16 mouse cellular contexts compared by ENCODE assay signal in the genomic region with DNA sequence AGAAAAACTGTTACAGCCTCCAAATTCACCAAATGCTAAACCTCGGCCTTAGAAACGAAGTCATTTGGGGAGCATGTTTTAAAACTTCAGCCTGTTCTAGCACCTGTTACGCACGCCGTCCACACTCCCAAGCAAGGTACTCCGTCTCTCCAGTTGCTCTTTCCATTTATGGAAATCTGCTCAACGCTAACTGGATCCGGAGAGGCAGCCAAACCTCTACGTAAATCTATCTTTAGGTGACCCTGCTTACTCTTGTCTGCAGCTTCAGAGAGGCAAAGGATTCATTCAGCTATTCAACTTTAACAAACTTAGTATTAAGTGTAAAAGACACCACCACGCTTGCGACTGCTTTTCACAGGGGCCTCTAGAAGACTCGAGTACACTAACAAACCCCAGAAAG. TPM values are rescaled to one million over a fixed set of nuclear protein-coding genes. Genes with fewer than 3 reads are reported as not detected.
DNase-seq lines count a peak whose midpoint lies in the region; ATAC-seq and TF ChIP-seq lines count a peak whose summit lies in the region.
"Had no signal": no experiment of that assay in that cellular context is flagged by ENCODE, and none has a peak within 500 bp of the region (broad histone marks: within the 10 kb centered on the region; RNA-seq: fewer than 3 reads in every experiment).

No protein-coding gene starts in this region.

- H3K4me3 ChIP-seq in lung, postnatal 0 days (ENCODE audit: low read depth, low read length), result no peak overlapping the region
- H3K4me3 ChIP-seq: liver, embryonic 13.5 days; midbrain, embryonic 12.5 days had no signal

- no peaks in the 10 kb centered on the region for H3K27me3 ChIP-seq in lung, postnatal 0 days (replicated peaks; ENCODE audit: insufficient read depth, low read length)
- H3K27me3 ChIP-seq: liver, embryonic 13.5 days; midbrain, embryonic 12.5 days; Patski had no signal

- H3K9me3 ChIP-seq in lung, postnatal 0 days (ENCODE audit: low read length), result no peaks in the 10 kb centered on the region
- H3K9me3 ChIP-seq: liver, embryonic 13.5 days; midbrain, embryonic 12.5 days had no signal

- H3K27ac ChIP-seq in lung, postnatal 0 days (ENCODE audit: low read length), result no peak overlapping the region
- H3K27ac ChIP-seq: liver, embryonic 13.5 days; midbrain, embryonic 12.5 days had no signal

- WGBS in lung, postnatal 0 days, result 68% methylated on average over 12 of the region's 12 CpGs

- ATAC-seq in lung, postnatal 0 days, result no peak
- ATAC-seq: Patski had no signal

- TF ChIP-seq EP300 in lung, postnatal 0 days (IDR thresholded peaks at IDR 0.05), result no peak

- no peaks in the 10 kb centered on the region for H3K36me3 ChIP-seq in lung, postnatal 0 days (ENCODE audit: insufficient read depth, low read length)

- no peak overlapping the region for H3K4me2 ChIP-seq in lung, postnatal 0 days (replicated peaks; ENCODE audit: low read depth, low read length)
- H3K4me2 ChIP-seq: liver, embryonic 13.5 days; midbrain, embryonic 12.5 days had no signal

- no peak overlapping the region for H3K9ac ChIP-seq in lung, postnatal 0 days (replicated peaks; ENCODE audit: low read depth)
- H3K9ac ChIP-seq: liver, embryonic 13.5 days; midbrain, embryonic 12.5 days had no signal

- DNase-seq in gastrocnemius, adult 18-20 months (ENCODE audit: low spot score), result peak; percentile 76
- DNase-seq in gastrocnemius, postnatal 10 days, result no peak
- DNase-seq in lung, postnatal 36 days, result peak; percentile 26
- no peak for DNase-seq in lung, postnatal 0 days (ENCODE audit: low spot score)
- peak; percentile 57 for DNase-seq in heart, postnatal 4 days
- no peak for DNase-seq in spleen, adult 12 weeks (ENCODE audit: low spot score)
- no peak for DNase-seq in right cerebral cortex, postnatal 25 days
- no peak for DNase-seq in retina, postnatal 1 day
- DNase-seq: cerebellum, adult 8-10 months; embryo, embryonic 11 days; liver, embryonic 13.5 days; lung, postnatal 10 days; right cerebral cortex, postnatal 14 days; thymus, postnatal 4 days had no signal

- peaks cover 10% of the 10 kb centered on the region; the same call in 1 of the 2 replicates for H3K4me1 ChIP-seq in lung, postnatal 0 days (ENCODE audit: insufficient read depth, low read depth, low read length)
- H3K4me1 ChIP-seq: midbrain, embryonic 12.5 days had no signal

- TF ChIP-seq CTCF in lung, postnatal 0 days (IDR thresholded peaks at IDR 0.05), result no peak

RNA-seq across cellular contexts. Expression of gene Noct, which starts 44.2 kb away (rescaled TPM):
- 10 to 100 TPM; 22.5 to 28.0 TPM for total RNA-seq in gastrocnemius, adult 18-20 months (2021)
- 10 to 100 TPM; 11.0 to 14.3 TPM for total RNA-seq in gastrocnemius, postnatal 10 days (2021)
- polyA plus RNA-seq in lung, postnatal 0 days (2015; fragmentation: Nextera tagmentation; extraction: Ambion mirVana), result 4.1 and 4.2 TPM in 2 replicates
- 10 to 100 TPM; 27.8 to 31.0 TPM for total RNA-seq in heart, postnatal 4 days (2021)

Comparison
In these comparisons a context has a peak if more than half of its experiments do, and no peak if none do; other contexts are left out.
1. DNase-seq: peak in gastrocnemius, adult 18-20 months (single experiment), lung, postnatal 36 days (single experiment) and heart, postnatal 4 days (single experiment); none in gastrocnemius, postnatal 10 days (single experiment), lung, postnatal 0 days (single experiment), spleen, adult 12 weeks (single experiment), right cerebral cortex, postnatal 25 days (single experiment) and retina, postnatal 1 day (single experiment).